Mouse (Mus musculus): ENCODE data around the gene Olfr736.

GRCm38 (mm10) chr14:50348796-50349195 is 32.2 kb upstream of the Olfr736 start, which contains the start of gene Olfr735:
- TF ChIP-seq TCF12 (IDR thresholded peaks at IDR 0.05; ENCODE audit: insufficient read depth, poor library complexity, severe bottlenecking) = no peak
- TF ChIP-seq MAX (IDR thresholded peaks at IDR 0.05; ENCODE audit: low read depth) = no peak
- TF ChIP-seq POLR2AphosphoS2 (IDR thresholded peaks at IDR 0.05; ENCODE audit: insufficient read length, low read depth) = no peak
- no peak for TF ChIP-seq POLR2A (IDR thresholded peaks at IDR 0.05; ENCODE audit: insufficient read length, low read depth)
- TF ChIP-seq USF1 (IDR thresholded peaks at IDR 0.05; ENCODE audit: low read depth) = no peak
- TF ChIP-seq E2F4 (IDR thresholded peaks at IDR 0.05; ENCODE audit: insufficient read depth) = no peak

Measured in myocyte (in vitro differentiated cells).